Mouse (Mus musculus): ENCODE measurements around the gene Il3ra. TPM values are rescaled to one million over a fixed set of nuclear protein-coding genes. Genes with fewer than 3 reads are reported as not detected.
A peak's percentile ranks its signal among the peaks of the same experiment; 100 is the strongest.

Gene Il3ra
- polyA plus RNA-seq, 1 experiment from 2014 or later = 2.4 TPM

DNA sequence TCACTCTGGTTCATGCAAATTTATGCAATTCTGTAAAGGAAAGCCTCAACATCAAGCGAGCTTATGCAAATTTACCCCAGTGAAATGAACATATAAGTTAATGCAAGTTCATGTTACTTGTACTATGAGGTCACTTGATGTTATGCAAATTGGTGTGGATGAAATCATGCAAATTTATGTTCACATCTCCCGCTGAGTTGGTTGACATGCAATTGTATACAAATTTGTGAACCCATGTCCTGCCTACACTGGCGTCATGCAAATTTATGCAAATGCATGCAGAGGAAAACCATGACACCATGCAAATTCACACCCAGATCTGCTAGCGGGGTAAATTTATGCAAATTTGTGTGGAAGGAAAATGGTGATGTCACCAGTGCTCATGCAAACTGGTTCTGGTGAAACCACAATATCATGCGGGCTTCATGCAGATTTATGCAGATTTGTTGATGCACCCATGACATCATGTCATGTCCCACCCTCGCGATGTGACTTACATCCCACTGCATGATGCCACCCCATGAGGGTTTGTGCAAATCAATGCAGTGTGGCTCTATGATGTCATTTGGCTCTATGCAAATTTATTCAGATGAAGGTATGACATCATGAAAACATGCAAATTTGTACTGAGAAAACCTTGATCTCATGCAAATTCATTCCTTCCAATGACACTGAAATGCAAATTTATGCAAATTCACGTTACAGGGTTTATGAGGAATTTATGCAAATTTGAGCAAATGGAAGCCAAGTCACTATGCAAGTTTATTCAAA lies 7.8 kb downstream of the Il3ra start:
- no peak overlapping the region for H3K4me3 ChIP-seq (ENCODE audit: low read depth, low read length)
- H3K9ac ChIP-seq (ENCODE audit: low read length) = no peak overlapping the region
- peaks cover 23% of the 10 kb centered on the region for H3K9me3 ChIP-seq (ENCODE audit: control insufficient read depth, low read length)
- H3K27me3 ChIP-seq (ENCODE audit: control insufficient read depth, insufficient read depth, low read length) = no peaks in the 10 kb centered on the region
- ATAC-seq (ENCODE audit: insufficient read depth, low FRiP score, low TSS enrichment) (peak; percentile 27), DNase-seq (ENCODE audit: low spot score) (peak; percentile 52)
- H3K4me1 ChIP-seq (ENCODE audit: control insufficient read depth, insufficient read depth, low read length) = no peaks in the 10 kb centered on the region
- H3K36me3 ChIP-seq (ENCODE audit: control insufficient read depth, insufficient read depth, low read length) = no peaks in the 10 kb centered on the region
- H3K27ac ChIP-seq (ENCODE audit: low read depth, low read length) = no peak overlapping the region
- no peak overlapping the region for H3K4me2 ChIP-seq (ENCODE audit: low read depth)
- 85% methylated on average over 8 of the region's 8 CpGs for WGBS

DNA sequence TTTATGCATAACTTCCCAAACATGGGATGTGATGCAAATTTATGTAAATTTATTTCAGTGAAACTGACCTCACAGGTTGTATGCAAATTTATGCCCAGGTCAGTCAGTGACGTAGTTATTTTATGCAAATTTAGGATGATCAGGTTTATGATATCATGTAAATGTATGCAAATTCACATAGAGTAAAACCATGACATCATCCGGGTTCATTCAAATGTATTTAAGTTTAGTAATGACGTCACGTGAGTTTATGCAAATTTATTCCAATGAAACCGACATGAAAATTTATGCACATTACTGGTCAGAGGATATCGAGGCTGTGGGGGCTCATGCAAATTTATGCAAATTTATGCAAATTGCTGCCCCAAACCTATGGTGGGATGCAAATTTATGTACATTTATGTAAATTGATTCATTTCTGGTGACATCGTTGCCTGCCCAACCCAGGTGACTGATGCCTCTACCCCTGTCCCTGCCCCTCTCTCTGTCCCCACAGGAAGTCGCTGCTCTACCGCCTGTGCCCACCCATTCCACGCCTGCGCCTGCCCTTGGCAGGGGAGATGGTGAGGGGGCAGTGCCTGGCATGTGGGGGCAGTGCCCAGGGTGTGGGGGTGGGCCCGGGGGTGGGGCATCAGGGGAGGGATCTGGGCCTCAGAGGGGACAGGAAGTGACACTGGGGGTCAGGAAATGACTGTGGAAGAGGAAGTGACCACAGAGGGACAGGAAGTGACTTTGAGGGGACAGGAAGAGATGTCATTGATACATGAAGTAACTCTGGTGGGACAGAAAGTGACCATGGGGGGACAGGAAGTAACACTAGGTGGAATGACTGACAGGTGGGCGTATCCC lies 8.7 kb downstream of the Il3ra start:
- ATAC-seq (ENCODE audit: insufficient read depth, low FRiP score, low TSS enrichment) = peak; percentile 68
- Histone ChIP-seq H3K9ac (ENCODE audit: low read length) (no peak overlapping the region), H3K4me3 (ENCODE audit: low read depth, low read length) (no peak overlapping the region), H3K4me2 (ENCODE audit: low read depth) (no peak overlapping the region), H3K4me1 (ENCODE audit: control insufficient read depth, insufficient read depth, low read length) (no peaks in the 10 kb centered on the region), H3K27me3 (ENCODE audit: control insufficient read depth, insufficient read depth, low read length) (no peaks in the 10 kb centered on the region), H3K27ac (ENCODE audit: low read depth, low read length) (no peak overlapping the region), H3K9me3 (ENCODE audit: control insufficient read depth, low read length) (peaks cover 15% of the 10 kb centered on the region), H3K36me3 (ENCODE audit: control insufficient read depth, insufficient read depth, low read length) (no peaks in the 10 kb centered on the region)
- WGBS = 81% methylated on average over 13 of the region's 13 CpGs
- peak; percentile 26 for DNase-seq (ENCODE audit: low spot score)

DNA sequence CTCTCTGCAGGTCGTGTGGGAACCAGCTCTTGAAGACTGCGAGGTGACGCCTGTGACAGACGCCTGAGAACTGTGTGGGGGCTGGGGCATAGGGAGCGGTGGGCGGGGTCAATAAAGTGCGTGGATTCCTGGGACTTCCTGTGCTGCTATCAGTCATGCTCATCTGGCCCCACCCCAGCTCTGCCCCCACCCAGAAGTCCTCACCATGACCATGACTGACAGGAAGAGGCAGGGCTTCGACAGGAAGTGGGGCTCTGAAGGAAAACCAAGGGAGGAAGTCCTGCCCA lies 9.2 kb downstream of the Il3ra start:
- Histone ChIP-seq H3K27me3 (ENCODE audit: control insufficient read depth, insufficient read depth, low read length) (no peaks in the 10 kb centered on the region), H3K9me3 (ENCODE audit: control insufficient read depth, low read length) (peaks cover 10% of the 10 kb centered on the region; the same call in 1 of the 2 replicates), H3K27ac (ENCODE audit: low read depth, low read length) (no peak overlapping the region), H3K4me1 (ENCODE audit: control insufficient read depth, insufficient read depth, low read length) (no peaks in the 10 kb centered on the region), H3K9ac (ENCODE audit: low read length) (no peak overlapping the region), H3K4me2 (ENCODE audit: low read depth) (no peak overlapping the region), H3K36me3 (ENCODE audit: control insufficient read depth, insufficient read depth, low read length) (no peaks in the 10 kb centered on the region), H3K4me3 (ENCODE audit: low read depth, low read length) (no peak overlapping the region)
- WGBS = 93% methylated on average over 7 of the region's 8 CpGs
- no peak for DNase-seq (ENCODE audit: low spot score)
- peak; percentile 3; the same call in 1 of the 2 replicates for ATAC-seq (ENCODE audit: insufficient read depth, low FRiP score, low TSS enrichment)

DNA sequence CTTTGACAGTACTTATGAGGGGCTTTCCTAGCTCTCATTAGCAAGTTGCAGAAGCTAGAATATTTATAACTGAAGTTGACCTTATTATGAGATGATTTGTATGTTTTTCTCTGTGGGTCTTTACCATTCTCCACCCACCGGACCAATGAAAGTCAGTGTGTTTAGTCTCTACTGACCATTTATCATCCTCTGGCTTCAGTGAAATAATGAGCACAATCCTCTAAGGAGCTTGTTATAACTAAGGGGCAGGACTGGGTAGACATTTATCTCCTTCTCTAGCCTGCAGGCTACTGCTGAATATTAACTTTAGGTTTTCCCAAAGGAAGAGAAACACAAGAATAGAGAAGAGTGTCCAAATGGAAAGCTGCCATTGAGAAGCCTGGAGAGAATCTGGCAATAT lies 49.5 kb downstream of the Il3ra start:
- Histone ChIP-seq H3K4me2 (ENCODE audit: low read depth) (no peak overlapping the region), H3K9me3 (ENCODE audit: control insufficient read depth, low read length) (no peaks in the 10 kb centered on the region), H3K4me3 (ENCODE audit: low read depth, low read length) (no peak overlapping the region), H3K4me1 (ENCODE audit: control insufficient read depth, insufficient read depth, low read length) (no peaks in the 10 kb centered on the region), H3K27ac (ENCODE audit: low read depth, low read length) (no peak overlapping the region), H3K9ac (ENCODE audit: low read length) (no peak overlapping the region), H3K36me3 (ENCODE audit: control insufficient read depth, insufficient read depth, low read length) (no peaks in the 10 kb centered on the region), H3K27me3 (ENCODE audit: control insufficient read depth, insufficient read depth, low read length) (no peaks in the 10 kb centered on the region)
- DNase-seq (ENCODE audit: low spot score) (no peak), ATAC-seq (ENCODE audit: insufficient read depth, low FRiP score, low TSS enrichment) (no peak)
- WGBS = 68% methylated on average over 1 of the region's 1 CpGs

DNA sequence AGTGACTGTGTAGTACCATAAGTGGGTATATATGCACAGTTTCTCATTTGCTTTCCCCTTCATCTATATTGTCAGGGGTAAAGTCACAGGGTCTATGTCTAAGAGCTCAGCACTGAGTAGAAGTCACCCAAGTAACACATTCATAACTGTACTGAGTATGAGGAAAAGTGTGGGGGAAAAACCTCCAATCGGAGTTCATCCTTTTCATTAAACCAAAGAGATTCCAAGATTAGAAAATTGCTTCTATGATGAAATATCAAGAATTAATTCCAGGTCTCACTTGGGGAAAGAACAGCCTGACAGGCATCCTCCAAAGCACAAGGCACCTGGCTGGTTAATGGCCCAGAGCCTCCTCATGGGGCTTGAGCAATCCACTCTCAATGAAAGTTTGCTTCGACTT lies 54.9 kb downstream of the Il3ra start, which contains the start of gene Olfr721-ps1:
Gene Olfr721-ps1 (plus strand): TSS at position 301 of the 400 bp plus-strand sequence.
- Histone ChIP-seq H3K27ac (ENCODE audit: low read depth, low read length) (no peak within 1 kb of the TSS), H3K4me2 (ENCODE audit: low read depth) (no peak within 1 kb of the TSS), H3K9ac (ENCODE audit: low read length) (no peak within 1 kb of the TSS), H3K4me1 (ENCODE audit: control insufficient read depth, insufficient read depth, low read length) (no peaks in the 10 kb centered on the region), H3K4me3 (ENCODE audit: low read depth, low read length) (no peak within 1 kb of the TSS), H3K9me3 (ENCODE audit: control insufficient read depth, low read length) (no peaks in the 10 kb centered on the region), H3K36me3 (ENCODE audit: control insufficient read depth, insufficient read depth, low read length) (no peaks in the 10 kb centered on the region), H3K27me3 (ENCODE audit: control insufficient read depth, insufficient read depth, low read length) (no peaks in the 10 kb centered on the region)
- ATAC-seq (ENCODE audit: insufficient read depth, low FRiP score, low TSS enrichment) (no peak), DNase-seq (ENCODE audit: low spot score) (no peak)
- WGBS = 86% methylated on average over 2 of the region's 2 CpGs

Other genes with a start within 250 kb of the Il3ra start
- gene Psmd6, start 225.3 kb upstream of the Il3ra start, polyA plus RNA-seq (2014; fragmentation: Nextera tagmentation; extraction: Ambion mirVana) = 309 and 319 TPM in 2 replicates
- not detected in 2 replicates for gene Olfr720, start 159.4 kb upstream of the Il3ra start, polyA plus RNA-seq (2014; fragmentation: Nextera tagmentation; extraction: Ambion mirVana)
- not detected in 2 replicates for gene Olfr31, start 23.4 kb upstream of the Il3ra start, polyA plus RNA-seq (2014; fragmentation: Nextera tagmentation; extraction: Ambion mirVana)
- gene Olfr721-ps1, start 55.0 kb downstream of the Il3ra start, polyA plus RNA-seq (2014; fragmentation: Nextera tagmentation; extraction: Ambion mirVana) = not detected in 2 replicates

Measured in neural tube, embryonic 11.5 days (tissue).